Mouse (Mus musculus) adrenal gland, postnatal 4 days (tissue): Measurements from ENCODE around the gene 3100002H09Rik. TPM values are rescaled to one million over a fixed set of nuclear protein-coding genes. Genes with fewer than 3 reads are reported as not detected.

ENCODE experiments used
- total RNA-seq, 2 experiments: library from RNA; stranded (reverse); gene quantifications; 2 replicates each; pipeline ENCODE4 v1.2.3; 2021

3100002H09Rik gene
- total RNA-seq, 2 experiments from 2014 or later: not detected

Other genes with a start within 250 kb of the 3100002H09Rik start
- under 1 TPM; 0.23 to 0.34 TPM for gene Pou3f1, start 46.0 kb upstream of the 3100002H09Rik start, total RNA-seq
- 10 to 100 TPM; 34.3 to 35.9 TPM for gene Utp11, start 82.8 kb upstream of the 3100002H09Rik start, total RNA-seq
- 10 to 100 TPM; 15.6 to 17.3 TPM for gene Fhl3, start 89.9 kb upstream of the 3100002H09Rik start, total RNA-seq
- gene Sf3a3, start 104.0 kb upstream of the 3100002H09Rik start, total RNA-seq: 10 to 100 TPM; 58.4 to 62.7 TPM
- gene Inpp5b, start 131.0 kb upstream of the 3100002H09Rik start, total RNA-seq: 10 to 100 TPM; 25.2 to 32.0 TPM
- gene Mtf1, start 191.3 kb upstream of the 3100002H09Rik start, total RNA-seq: 10 to 100 TPM; 25.0 to 27.8 TPM
- 10 to 100 TPM; 42.2 to 42.3 TPM for gene Yrdc, start 239.9 kb upstream of the 3100002H09Rik start, total RNA-seq
- 10 to 100 TPM; 50.8 to 60.1 TPM for gene 1110065P20Rik, start 240.4 kb upstream of the 3100002H09Rik start, total RNA-seq